Mouse (Mus musculus): ENCODE data around the gene Begain.

- TF ChIP-seq MAFK (IDR thresholded peaks at IDR 0.05; ENCODE audit: insufficient read depth, low read depth, low read length) (no peak), ZNF384 (IDR thresholded peaks at IDR 0.05; ENCODE audit: low read depth, low read length) (no peak), CHD2 (IDR thresholded peaks at IDR 0.05; ENCODE audit: low read depth, low read length) (no peak), ZC3H11A (IDR thresholded peaks at IDR 0.05; ENCODE audit: borderline replicate concordance, low read depth, low read length) (no peak)
These were observed 45.1 kb downstream of the Begain start for GRCm38 (mm10) chr12:109022966-109023365.
